Mouse (Mus musculus) monocyte, adult 2 months (primary cell): Measurements from ENCODE around the gene Efhd2.

Experiments
- DNase-seq, 2 experiments: peaks; one replicate each; pipeline ENCODE4 v3.0.0; 2022; ENCODE audit warnings: low spot score in 2 of 2, low read depth in 1 of 2

Efhd2 gene

DNA sequence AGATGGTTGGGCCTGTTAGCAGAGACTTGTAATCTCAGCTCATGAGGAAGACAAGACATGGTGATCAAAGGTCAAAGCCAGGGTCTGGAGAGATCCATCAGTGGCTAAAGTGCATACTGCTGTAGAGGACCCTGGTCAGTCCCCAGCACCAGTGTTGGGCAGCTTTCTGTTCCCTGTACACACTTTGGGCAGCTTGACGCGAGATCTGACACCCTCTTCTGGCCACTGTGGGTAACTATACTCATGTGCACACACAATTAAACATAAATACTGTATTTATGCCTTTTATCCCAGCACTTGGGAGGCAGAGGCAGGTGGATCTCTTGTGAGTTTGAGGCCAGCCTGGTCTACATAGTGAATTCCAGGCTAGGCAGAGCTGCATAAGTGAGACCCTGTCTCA lies 63.7 kb downstream of the Efhd2 start:
- DNase-seq = no peak

DNA sequence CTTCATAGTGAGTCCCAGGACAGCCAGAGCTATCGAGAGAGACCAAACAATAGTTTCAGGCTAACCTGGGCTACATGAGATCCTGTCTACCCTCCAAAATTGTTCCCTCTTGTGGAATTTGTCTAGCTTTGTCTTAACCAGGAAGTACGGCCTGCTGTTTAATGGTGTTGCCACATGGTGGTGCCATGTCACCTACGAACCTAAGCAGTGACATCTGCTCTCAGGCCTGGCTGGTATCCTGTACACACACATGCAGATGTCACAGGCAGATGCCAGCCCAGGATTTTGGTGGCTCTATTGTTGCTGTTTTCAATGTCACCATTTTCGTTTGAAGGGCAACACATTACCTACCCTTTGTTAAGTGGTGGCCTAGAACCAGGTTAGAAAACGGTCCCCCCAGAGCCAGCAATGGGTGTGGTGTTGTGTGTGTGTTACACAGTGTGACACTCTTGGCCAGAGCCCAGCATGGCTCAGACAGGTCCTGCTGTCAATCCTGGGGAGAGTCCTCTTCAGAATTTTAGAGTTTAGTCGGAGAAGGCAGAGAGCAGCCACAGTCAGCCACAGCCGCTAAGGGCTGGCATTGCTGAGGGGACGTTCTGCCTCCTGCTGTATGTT lies 64.8 kb downstream of the Efhd2 start:
- no peak for DNase-seq
